Mouse (Mus musculus) liver, embryonic 13.5 days (tissue): ENCODE data around the gene Hnrnpu. TPM values are rescaled to one million over a fixed set of nuclear protein-coding genes. Genes with fewer than 3 reads are reported as not detected.

ENCODE experiments used
- ATAC-seq: fragments of 200-750 bp; cut with Nextera tagmentation; 2 replicates; pipeline ENCODE4 v1.8.0; 2017; ENCODE audit warnings: low read depth, mild to moderate bottlenecking, moderate number of reproducible peaks, moderate library complexity
- DNase-seq: peaks from one replicate; pipeline ENCODE4 v3.0.0; 2022
- H3K27ac ChIP-seq: fragments of 300-500 bp; sonication (generic); 2 replicates; pipeline ENCODE4 v1.5.1; 2015; ENCODE audit warnings: moderate library complexity, mild to moderate bottlenecking, inconsistent platforms
- H3K27me3 ChIP-seq: fragments of 300-500 bp; sonication (generic); 2 replicates; pipeline ENCODE4 v1.6.1; 2015; ENCODE audit warnings: mild to moderate bottlenecking, inconsistent platforms
- H3K36me3 ChIP-seq: fragments of 300-500 bp; sonication (generic); 2 replicates; pipeline ENCODE4 v1.6.1; 2015; ENCODE audit warnings: mild to moderate bottlenecking, inconsistent platforms
- H3K4me1 ChIP-seq: fragments of 300-500 bp; sonication (generic); replicated peaks from 2 replicates; pipeline ENCODE4 v1.6.1; 2015; ENCODE audit warnings: inconsistent platforms
- H3K4me2 ChIP-seq: fragments of 300-500 bp; sonication (generic); 2 replicates; pipeline ENCODE4 v1.6.1; 2015; ENCODE audit warnings: inconsistent platforms, mild to moderate bottlenecking, moderate library complexity
- H3K4me3 ChIP-seq: fragments of 300-500 bp; sonication (generic); replicated peaks from 2 replicates; pipeline ENCODE4 v1.5.1; 2015; ENCODE audit warnings: mild to moderate bottlenecking, inconsistent platforms
- H3K9ac ChIP-seq: fragments of 300-500 bp; sonication (generic); 2 replicates; pipeline ENCODE4 v1.6.1; 2015; ENCODE audit warnings: mild to moderate bottlenecking, inconsistent platforms
- H3K9me3 ChIP-seq: fragments of 300-500 bp; sonication (generic); replicated peaks from 2 replicates; pipeline ENCODE4 v1.6.1; 2016; ENCODE audit warnings: inconsistent platforms
- WGBS: fragments of 180-500 bp; shearing (Covaris S2); methylation state at CpG from one replicate; pipeline ENCODE4 v1.1.7; 2015; ENCODE audit not compliant: insufficient replicate concordance; 5-methylcytosine and 5-hydroxymethylcytosine counted together
- polyA plus RNA-seq: library from polyadenylated mRNA; unstranded; fragments of >200 nt; fragmentation: Nextera tagmentation; extraction: Ambion mirVana; gene quantifications from 2 replicates; pipeline ENCODE4 v1.2.1, GENCODE M21; 2015

The Hnrnpu gene
- polyA plus RNA-seq, 1 experiment from 2014 or later = 177 TPM

DNA sequence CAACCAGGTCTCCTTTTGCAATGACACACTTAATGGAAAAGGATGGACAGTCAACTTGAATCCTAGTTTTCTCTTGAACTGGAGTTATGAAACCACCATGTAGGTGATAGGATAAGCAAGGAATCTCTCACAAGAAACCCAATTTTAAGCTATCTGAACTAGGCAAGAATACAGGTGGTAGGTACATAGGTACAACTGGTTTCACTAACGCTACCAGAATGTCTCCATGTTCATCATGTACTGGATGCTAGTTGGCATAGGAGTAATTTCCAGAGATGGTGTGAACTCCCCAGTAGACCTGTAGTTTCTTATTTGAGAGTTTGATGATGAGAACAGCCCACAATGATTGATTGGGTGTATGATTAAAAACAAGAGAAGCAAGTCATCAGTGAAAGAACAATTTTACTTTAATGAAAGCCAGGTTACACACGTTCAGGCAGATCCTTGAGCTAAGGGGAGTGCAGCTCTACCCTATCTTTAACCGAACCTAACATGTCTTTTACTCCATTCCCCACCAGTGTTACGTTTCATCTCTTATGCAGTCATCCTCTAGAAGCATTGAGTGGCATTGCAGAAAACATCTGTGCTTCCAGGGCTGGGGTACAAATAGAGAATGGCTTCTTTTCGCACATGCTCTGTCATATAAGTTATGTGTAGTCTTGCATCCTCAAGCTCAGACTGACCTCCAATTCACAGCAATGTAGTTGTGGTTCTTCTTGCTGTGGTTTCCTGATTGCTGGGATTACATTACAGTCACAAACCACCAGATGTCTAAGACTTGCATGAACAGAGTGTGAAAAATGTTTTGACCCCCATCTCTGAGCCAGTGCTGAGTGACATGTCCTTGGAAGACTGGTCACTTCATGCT lies 16.6 kb downstream of the Hnrnpu start:
- Histone ChIP-seq H3K4me1 (peaks cover 49% of the 10 kb centered on the region), H3K4me3 (peak overlapping the region; percentile 70), H3K4me2 (peak overlapping the region; percentile 75), H3K36me3 (peaks cover 49% of the 10 kb centered on the region), H3K27ac (peak overlapping the region; percentile 99), H3K9me3 (no peaks in the 10 kb centered on the region), H3K27me3 (no peaks in the 10 kb centered on the region), H3K9ac (peak overlapping the region; percentile 91)
- ATAC-seq = no peak
- 38% methylated on average over 5 of the region's 5 CpGs for WGBS
- DNase-seq = peak; percentile 6

DNA sequence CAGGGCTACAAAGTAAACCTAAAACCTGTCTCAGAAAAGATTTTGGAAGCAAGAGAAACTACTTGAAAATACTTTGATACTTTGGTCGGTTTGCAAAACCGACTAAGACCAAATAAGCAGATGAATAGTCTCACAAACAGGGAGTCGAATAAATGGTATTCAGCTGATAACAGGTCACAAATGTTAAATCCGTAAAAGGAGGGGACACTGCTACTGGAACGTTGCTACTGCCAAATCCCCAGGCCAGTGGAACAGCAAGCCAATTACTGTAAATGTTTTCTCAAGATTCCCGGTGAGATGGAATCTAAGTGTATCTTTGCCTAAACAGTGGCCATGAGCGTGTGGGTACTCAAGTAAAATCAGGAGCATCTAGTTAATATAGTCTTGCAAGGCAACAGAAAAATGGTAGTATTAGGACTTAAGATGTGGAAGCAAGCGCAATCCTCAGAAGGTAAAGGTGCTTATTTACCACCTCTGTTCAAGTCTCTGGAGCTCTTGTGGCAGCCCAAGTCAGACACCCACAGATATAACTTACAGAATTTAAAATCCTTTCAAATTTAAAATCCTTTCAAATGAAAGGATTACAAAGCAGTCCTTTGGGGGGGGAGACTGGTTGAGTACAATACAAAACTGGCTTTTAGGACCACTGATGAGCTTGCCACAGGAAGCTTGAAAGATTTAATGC lies 17.4 kb downstream of the Hnrnpu start:
- H3K4me1 ChIP-seq = peaks cover 51% of the 10 kb centered on the region
- ATAC-seq (no peak), DNase-seq (no peak)
- H3K27me3 ChIP-seq = no peaks in the 10 kb centered on the region
- WGBS = 17% methylated on average over 8 of the region's 8 CpGs
- H3K9ac ChIP-seq = peak overlapping the region; percentile 91
- H3K36me3 ChIP-seq = peaks cover 42% of the 10 kb centered on the region
- no peaks in the 10 kb centered on the region for H3K9me3 ChIP-seq
- peak overlapping the region; percentile 75 for H3K4me2 ChIP-seq
- peak overlapping the region; percentile 70 for H3K4me3 ChIP-seq
- peak overlapping the region; percentile 99 for H3K27ac ChIP-seq

DNA sequence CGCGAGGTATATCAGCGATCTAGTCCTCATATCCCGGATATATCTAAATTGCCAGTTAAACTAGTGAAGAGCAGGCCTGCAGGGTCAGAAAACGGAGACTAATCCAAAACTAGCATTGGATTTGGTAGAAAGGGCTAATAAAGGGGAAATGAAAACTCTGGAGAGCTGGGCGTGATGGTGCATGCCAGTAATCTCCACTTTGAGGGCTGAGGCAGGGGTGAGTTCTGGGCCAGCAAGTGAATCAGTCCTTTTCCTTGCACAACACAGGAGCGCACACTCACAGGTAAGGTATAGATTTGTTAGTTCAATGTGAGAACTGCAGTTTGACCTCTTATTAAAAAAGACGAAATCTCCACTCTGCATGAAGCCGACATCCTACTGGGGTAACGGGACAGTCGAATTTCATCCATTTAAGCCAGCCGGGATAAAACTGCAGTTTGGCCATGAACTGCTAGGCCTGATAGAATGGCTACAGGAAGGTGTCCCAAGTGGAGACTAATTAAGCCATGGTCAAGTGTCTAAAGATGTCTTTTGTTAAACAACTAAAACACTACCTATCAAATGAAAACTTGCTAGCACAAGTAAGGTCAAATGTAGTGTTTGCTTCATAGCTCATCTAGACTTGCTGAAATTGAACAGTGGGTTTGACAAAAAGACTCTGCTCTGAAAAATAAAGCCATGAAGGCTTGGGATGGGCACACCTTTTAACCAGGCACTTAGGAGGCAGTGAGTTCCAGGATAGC lies 18.1 kb downstream of the Hnrnpu start:
- Histone ChIP-seq H3K9me3 (no peaks in the 10 kb centered on the region), H3K9ac (peak overlapping the region; percentile 91), H3K36me3 (peaks cover 35% of the 10 kb centered on the region), H3K4me3 (peak overlapping the region; percentile 70), H3K4me2 (peak overlapping the region; percentile 75), H3K27me3 (no peaks in the 10 kb centered on the region), H3K27ac (peak overlapping the region; percentile 99), H3K4me1 (peaks cover 51% of the 10 kb centered on the region)
- DNase-seq = peak; percentile 29
- WGBS = under 1% methylated on average over 12 of the region's 12 CpGs
- peak; percentile 32 for ATAC-seq

DNA sequence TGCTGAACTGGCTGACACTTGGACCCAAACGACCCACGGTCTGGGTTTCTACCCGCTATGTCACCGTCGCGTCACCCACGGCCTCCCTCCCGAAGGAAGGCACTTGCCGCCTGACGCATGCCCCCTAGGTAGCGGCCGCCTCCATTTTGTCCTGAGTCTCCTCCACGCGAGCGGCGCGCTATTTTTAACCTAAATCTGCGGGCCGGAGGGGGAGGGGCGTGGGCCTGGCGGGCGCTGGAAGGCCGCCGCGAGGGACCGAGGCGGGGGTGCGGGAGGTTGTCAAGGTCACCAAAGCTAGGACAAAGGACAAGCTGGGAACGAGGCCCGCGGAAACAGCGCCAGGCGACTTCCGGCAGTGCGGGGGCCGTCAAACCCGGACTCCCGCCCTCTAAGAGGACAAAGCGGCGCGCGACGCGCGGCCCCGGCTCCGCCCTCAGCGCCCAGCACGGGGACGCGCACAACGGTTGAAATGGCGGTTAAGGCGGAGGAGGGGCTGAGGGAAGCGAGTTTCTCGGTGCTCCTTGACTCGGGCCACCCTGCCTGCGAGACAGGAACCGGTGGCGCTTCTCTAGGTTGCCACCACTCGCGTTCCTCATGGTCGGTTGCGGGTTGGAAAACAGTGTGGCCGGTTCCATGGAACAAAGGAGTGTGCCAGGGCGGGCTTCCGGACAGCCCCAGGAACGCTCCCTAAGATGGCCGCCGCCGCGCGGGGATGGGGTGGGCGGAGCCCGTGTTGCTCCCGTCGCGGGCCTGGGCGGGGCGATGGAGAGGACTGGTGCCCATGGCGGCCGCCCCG lies 19.0 kb downstream of the Hnrnpu start, which contains the start of gene Cox20:
Gene Cox20, plus strand, starts transcription at position 742 of the 796 bp plus-strand sequence.
- Histone ChIP-seq H3K4me1 (peaks cover 55% of the 10 kb centered on the region), H3K36me3 (peaks cover 30% of the 10 kb centered on the region), H3K27me3 (no peaks in the 10 kb centered on the region), H3K9me3 (no peaks in the 10 kb centered on the region), H3K9ac (peak within 1 kb of the TSS; percentile 91), H3K4me3 (peak within 1 kb of the TSS; percentile 70), H3K27ac (peak within 1 kb of the TSS; percentile 99), H3K4me2 (peak within 1 kb of the TSS; percentile 75)
- under 1% methylated on average over 83 of the region's 83 CpGs for WGBS
- DNase-seq (peak; percentile 95), ATAC-seq (peak; percentile 91)

DNA sequence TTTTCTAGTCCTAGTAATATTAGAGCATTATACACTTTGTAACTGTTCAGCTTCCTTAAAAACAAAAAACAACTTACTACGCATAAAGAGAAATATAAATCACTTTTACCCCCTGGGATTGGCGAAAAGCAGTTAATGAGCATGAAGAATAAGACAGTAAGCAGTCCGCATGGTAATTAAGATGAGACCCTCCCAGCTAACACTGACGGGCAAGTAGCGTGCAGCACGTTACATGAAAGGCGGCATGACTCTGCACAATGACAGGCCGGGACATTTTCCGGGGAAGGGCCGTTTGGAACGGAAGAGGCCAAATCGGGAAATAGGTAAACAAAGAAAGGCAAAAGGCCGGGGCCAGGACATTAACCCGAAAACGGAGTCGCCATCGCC lies 19.6 kb downstream of the Hnrnpu start:
- Histone ChIP-seq H3K36me3 (peaks cover 24% of the 10 kb centered on the region), H3K9ac (peak overlapping the region; percentile 91), H3K4me3 (peak overlapping the region; percentile 70), H3K27me3 (no peaks in the 10 kb centered on the region), H3K9me3 (no peaks in the 10 kb centered on the region), H3K4me2 (peak overlapping the region; percentile 75), H3K27ac (peak overlapping the region; percentile 99), H3K4me1 (peaks cover 56% of the 10 kb centered on the region)
- under 1% methylated on average over 17 of the region's 17 CpGs for WGBS
- DNase-seq = peak; percentile 82
- ATAC-seq = peak; percentile 62

DNA sequence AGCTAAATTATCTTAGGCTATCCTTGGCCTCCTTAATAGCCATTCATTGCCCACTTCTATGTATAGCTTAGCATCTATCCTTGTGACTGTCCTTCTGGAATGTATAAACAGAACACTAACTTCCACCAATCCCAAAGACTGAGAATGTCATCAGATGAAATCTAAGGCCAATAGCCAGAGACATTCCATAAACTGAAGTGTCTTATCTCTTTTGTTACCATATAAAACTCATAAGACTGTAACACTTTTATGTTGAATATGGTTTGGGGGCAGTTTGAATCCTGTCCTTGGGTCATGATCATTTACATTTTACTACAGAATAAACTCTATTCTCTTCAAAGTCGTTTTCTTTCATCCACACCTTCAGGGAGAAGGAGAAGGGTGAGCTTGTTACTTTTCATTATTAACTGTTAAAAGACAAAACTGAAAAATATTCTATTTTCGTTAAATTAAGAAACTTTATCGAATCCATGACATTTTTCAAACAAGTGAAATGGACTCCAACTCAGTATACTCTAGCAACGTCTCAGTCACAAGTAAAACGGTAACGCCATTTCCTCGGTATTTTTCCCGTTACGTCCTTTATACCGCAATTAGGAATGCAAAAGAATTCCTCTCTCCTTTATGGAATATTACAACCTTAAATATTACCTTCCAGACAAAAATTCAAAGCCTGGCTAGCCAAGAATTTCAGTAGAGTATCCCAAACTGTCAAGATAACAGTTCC lies 20.2 kb downstream of the Hnrnpu start:
- Histone ChIP-seq H3K4me1 (peaks cover 53% of the 10 kb centered on the region), H3K4me2 (peak overlapping the region; percentile 75), H3K36me3 (peaks cover 18% of the 10 kb centered on the region), H3K9ac (peak overlapping the region; percentile 91), H3K27me3 (no peaks in the 10 kb centered on the region), H3K9me3 (no peaks in the 10 kb centered on the region), H3K27ac (peak overlapping the region; percentile 99), H3K4me3 (peak overlapping the region; percentile 70)
- no peak for ATAC-seq
- no peak for DNase-seq
- WGBS = 27% methylated on average over 10 of the region's 10 CpGs

DNA sequence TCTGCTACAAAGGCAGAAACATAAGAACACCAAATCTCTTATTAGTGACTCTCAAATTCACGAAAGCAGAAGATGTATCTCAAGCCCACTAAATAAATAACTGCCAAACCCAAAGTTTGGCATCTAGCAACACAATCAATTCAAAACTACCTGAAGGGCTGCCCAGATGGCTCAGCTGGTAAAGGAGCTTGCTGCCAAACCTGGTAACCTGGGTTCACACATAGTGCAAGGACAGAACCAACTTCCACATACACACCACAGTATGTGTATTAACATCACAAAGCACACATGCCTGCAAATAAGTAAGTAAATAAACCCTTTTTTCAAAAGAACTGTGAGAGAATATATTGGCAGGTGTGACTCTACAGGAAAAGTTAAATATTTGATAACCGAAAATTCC lies 23.4 kb downstream of the Hnrnpu start:
- Histone ChIP-seq H3K27ac (0 out of 2 replicates have a peak overlapping the region, but pooled peaks have one; percentile 13), H3K9me3 (no peaks in the 10 kb centered on the region), H3K4me1 (peaks cover 29% of the 10 kb centered on the region), H3K4me3 (no peak overlapping the region), H3K36me3 (no peaks in the 10 kb centered on the region), H3K9ac (no peak overlapping the region), H3K27me3 (no peaks in the 10 kb centered on the region), H3K4me2 (no peak overlapping the region)
- ATAC-seq = no peak
- WGBS = 82% methylated on average over 2 of the region's 2 CpGs
- DNase-seq = no peak

DNA sequence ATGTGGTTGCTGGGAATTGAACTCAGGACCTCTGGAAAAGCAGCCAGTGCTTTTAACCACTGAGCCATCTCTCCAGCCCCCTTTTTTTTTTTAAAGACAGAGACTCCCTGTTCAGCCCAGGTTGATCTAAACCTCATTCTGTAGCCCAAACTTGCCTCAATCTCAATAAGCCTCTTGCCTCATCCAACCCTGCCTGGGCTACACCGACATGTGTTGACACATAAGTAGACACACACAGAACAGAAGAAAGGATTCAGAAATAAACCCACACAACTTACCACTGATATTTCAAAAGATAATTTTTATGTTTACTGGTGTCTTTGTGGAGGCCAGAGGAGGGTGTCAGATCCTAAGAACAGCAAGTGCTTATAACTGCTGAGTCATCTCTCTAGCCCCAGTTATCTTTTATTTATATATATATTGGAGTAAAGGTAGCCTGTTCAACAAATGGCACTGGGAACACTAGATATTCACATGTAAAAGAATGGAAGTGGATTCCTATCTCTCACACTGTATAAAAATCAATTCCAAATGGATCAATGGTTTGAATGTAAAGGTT lies 24.5 kb downstream of the Hnrnpu start:
- peak overlapping the region; percentile 69 for H3K27ac ChIP-seq
- no peaks in the 10 kb centered on the region for H3K27me3 ChIP-seq
- WGBS = 81% methylated on average over 1 of the region's 1 CpGs
- no peak overlapping the region for H3K4me2 ChIP-seq
- H3K9ac ChIP-seq = no peak overlapping the region
- no peaks in the 10 kb centered on the region for H3K9me3 ChIP-seq
- no peak overlapping the region for H3K4me3 ChIP-seq
- DNase-seq = peak; percentile 17
- H3K4me1 ChIP-seq = peaks cover 29% of the 10 kb centered on the region
- no peaks in the 10 kb centered on the region for H3K36me3 ChIP-seq
- peak; percentile 70 for ATAC-seq

DNA sequence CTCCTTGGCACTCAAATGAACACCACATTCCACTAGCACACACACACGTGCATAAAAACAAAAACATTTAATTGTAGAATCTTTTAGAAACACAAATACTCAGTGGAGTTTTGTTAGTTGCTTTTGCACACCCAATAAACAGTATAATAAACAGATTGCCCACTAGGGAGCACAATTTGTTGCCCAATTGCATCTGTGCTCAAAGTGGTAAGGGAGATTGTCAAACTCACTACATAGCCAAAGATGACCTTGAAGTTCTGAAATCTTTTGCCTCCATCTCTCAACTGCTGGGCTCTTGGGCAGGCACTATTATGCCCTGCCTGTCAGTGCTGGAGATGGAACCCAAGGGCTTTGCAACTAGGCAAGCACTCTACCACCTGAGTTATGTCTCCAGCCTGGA lies 27.5 kb downstream of the Hnrnpu start:
- 55% methylated on average over 1 of the region's 1 CpGs for WGBS
- Histone ChIP-seq H3K9me3 (no peaks in the 10 kb centered on the region), H3K27me3 (no peaks in the 10 kb centered on the region), H3K4me1 (peaks cover 12% of the 10 kb centered on the region), H3K4me3 (no peak overlapping the region), H3K9ac (no peak overlapping the region), H3K4me2 (no peak overlapping the region), H3K27ac (no peak overlapping the region), H3K36me3 (no peaks in the 10 kb centered on the region)
- DNase-seq (no peak), ATAC-seq (no peak)

DNA sequence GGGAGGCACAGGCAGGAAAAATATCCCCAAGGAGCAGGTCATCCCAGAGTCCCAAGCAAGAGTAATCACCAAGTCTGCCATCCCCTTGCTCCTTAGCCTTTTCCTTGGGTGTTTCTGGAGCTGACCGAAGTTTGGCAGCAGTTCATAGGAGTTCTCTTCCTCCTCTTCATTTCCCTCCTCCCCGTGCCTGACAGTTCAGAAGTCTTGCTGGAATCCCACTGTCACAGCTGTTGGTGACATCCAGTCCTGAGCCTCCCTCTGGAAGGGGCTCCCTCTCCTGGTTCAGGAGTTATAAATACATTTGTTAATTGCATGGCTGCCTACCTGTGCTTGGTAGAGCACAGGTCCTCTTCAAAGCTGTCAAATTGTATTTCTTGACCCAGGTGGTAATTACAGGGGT lies 28.1 kb downstream of the Hnrnpu start:
- 60% methylated on average over 2 of the region's 2 CpGs for WGBS
- Histone ChIP-seq H3K9me3 (no peaks in the 10 kb centered on the region), H3K9ac (no peak overlapping the region), H3K27me3 (no peaks in the 10 kb centered on the region), H3K4me3 (no peak overlapping the region), H3K4me1 (peaks cover 12% of the 10 kb centered on the region), H3K36me3 (no peaks in the 10 kb centered on the region), H3K4me2 (no peak overlapping the region), H3K27ac (no peak overlapping the region)
- ATAC-seq = no peak
- no peak for DNase-seq
